Mouse (Mus musculus) stomach, postnatal 0 days (tissue): ENCODE data around the gene Heatr4.

Experiments
- CTCF ChIP-seq: IDR thresholded peaks from 2 replicates; pipeline ENCODE4 v1.5.1; 2016; ENCODE audit warnings: antibody characterized with exemption, low read depth, mild to moderate bottlenecking, moderate library complexity
- EP300 ChIP-seq: optimal IDR thresholded peaks from 2 replicates; pipeline ENCODE3; 2016; ENCODE audit warnings: antibody characterized with exemption

GRCm38 (mm10) chr12:84008251-84008650 is 23.6 kb upstream of the Heatr4 start:
- TF ChIP-seq CTCF (no peak), EP300 (no peak)
